Mouse (Mus musculus) layer of hippocampus, adult 2 months (tissue): ENCODE data around the gene Kirrel. TPM values are rescaled to one million over a fixed set of nuclear protein-coding genes. Genes with fewer than 3 reads are reported as not detected.

Experiments used
- DNase-seq, 2 experiments: peaks; one replicate each; pipeline ENCODE4 v3.0.0; 2022; ENCODE audit warnings: low spot score in 2 of 2
- H3K27ac ChIP-seq: fragments of 200-600 bp; 2 replicates; pipeline ENCODE4 v1.8.1; 2022
- H3K4me3 ChIP-seq: fragments of 200-600 bp; 2 replicates; pipeline ENCODE4 v1.8.1; 2022; ENCODE audit warnings: mild to moderate bottlenecking
- CTCF ChIP-seq: fragments of 200-600 bp; conservative IDR thresholded peaks from 2 replicates; pipeline ENCODE4 v1.8.1; 2022; ENCODE audit warnings: antibody characterized with exemption, mild to moderate bottlenecking, moderate library complexity
- long read RNA-seq, 2 experiments: library from polyadenylated mRNA; stranded (forward); transcript quantifications; one replicate each; pipeline ENCODE4 v2.0.0; 2021; ENCODE audit warnings: borderline mapping rate in 2 of 2
- total RNA-seq, 2 experiments: library from RNA; stranded (reverse); gene quantifications; 2 replicates each; pipeline ENCODE4 v1.2.3; 2021

The Kirrel gene
- 1 to 10 TPM; 3.0 to 3.4 TPM for total RNA-seq
- long read RNA-seq, experiment 1, partial matches to known transcripts: 0 of 1 reads
- long read RNA-seq, experiment 1, other reads (novel, unspliced or antisense): 1 of 1 reads
- long read RNA-seq, experiment 2, partial matches to known transcripts: 0 of 1 reads
- long read RNA-seq, experiment 2, other reads (novel, unspliced or antisense): 1 of 1 reads

GRCm38 (mm10) chr3:87174096-87174768 is at the start of gene Kirrel:
Gene Kirrel (minus strand): TSS chr3:87174747.
- no peak; the same call in 1 of the 2 replicates for TF ChIP-seq CTCF
- DNase-seq: peak; percentile 49 to 50
- H3K4me3 ChIP-seq: peak within 1 kb of the TSS; percentile 57
- peak within 1 kb of the TSS; percentile 68 for H3K27ac ChIP-seq

GRCm38 (mm10) chr3:87223636-87224035 is 49.1 kb upstream of the Kirrel start:
- H3K27ac ChIP-seq: no peak overlapping the region
- no peak overlapping the region for H3K4me3 ChIP-seq
- no peak for TF ChIP-seq CTCF
- DNase-seq: no peak

GRCm38 (mm10) chr3:87222346-87222745 is 47.8 kb upstream of the Kirrel start:
- Histone ChIP-seq H3K4me3 (no peak overlapping the region), H3K27ac (no peak overlapping the region)
- no peak for TF ChIP-seq CTCF
- DNase-seq: no peak

GRCm38 (mm10) chr3:87215176-87215575 is 40.6 kb upstream of the Kirrel start:
- Histone ChIP-seq H3K4me3 (no peak overlapping the region), H3K27ac (no peak overlapping the region)
- TF ChIP-seq CTCF: no peak
- no peak for DNase-seq

GRCm38 (mm10) chr3:87214221-87214864 is 39.8 kb upstream of the Kirrel start:
- H3K27ac ChIP-seq: no peak overlapping the region
- H3K4me3 ChIP-seq: no peak overlapping the region
- no peak for TF ChIP-seq CTCF
- peak in 1 of 2 experiments; percentile 8 for DNase-seq

GRCm38 (mm10) chr3:87206336-87207075 is 32.0 kb upstream of the Kirrel start:
- DNase-seq: no peak
- no peak for TF ChIP-seq CTCF
- no peak overlapping the region for H3K27ac ChIP-seq
- H3K4me3 ChIP-seq: no peak overlapping the region

GRCm38 (mm10) chr3:87196637-87197036 is 22.1 kb upstream of the Kirrel start:
- Histone ChIP-seq H3K4me3 (no peak overlapping the region), H3K27ac (no peak overlapping the region)
- DNase-seq: no peak
- TF ChIP-seq CTCF: no peak

GRCm38 (mm10) chr3:87195041-87195440 is 20.5 kb upstream of the Kirrel start:
- no peak for TF ChIP-seq CTCF
- no peak overlapping the region for H3K27ac ChIP-seq

GRCm38 (mm10) chr3:87194591-87194990 is 20.0 kb upstream of the Kirrel start:
- no peak for DNase-seq
- no peak for TF ChIP-seq CTCF
- Histone ChIP-seq H3K4me3 (no peak overlapping the region), H3K27ac (no peak overlapping the region)

More at GRCm38 (mm10) chr3:87195041-87195440, 20.5 kb upstream of the Kirrel start:
- no peak overlapping the region for H3K4me3 ChIP-seq
- no peak for DNase-seq

GRCm38 (mm10) chr3:87193756-87194155 is 19.2 kb upstream of the Kirrel start:
- Histone ChIP-seq H3K27ac (no peak overlapping the region), H3K4me3 (no peak overlapping the region)
- no peak for DNase-seq
- TF ChIP-seq CTCF: no peak

GRCm38 (mm10) chr3:87193352-87193751 is 18.8 kb upstream of the Kirrel start:
- Histone ChIP-seq H3K27ac (no peak overlapping the region), H3K4me3 (no peak overlapping the region)
- DNase-seq: no peak
- TF ChIP-seq CTCF: no peak

- DNase-seq: no peak
- Histone ChIP-seq H3K4me3 (no peak overlapping the region), H3K27ac (no peak overlapping the region)
- TF ChIP-seq CTCF: no peak
Measured at GRCm38 (mm10) chr3:87176687-87177086, 2.1 kb upstream of the Kirrel start.

- H3K4me3 ChIP-seq: no peak overlapping the region
- DNase-seq: peak in 1 of 2 experiments; percentile 39
- peak; percentile 88 for TF ChIP-seq CTCF
- no peak overlapping the region; the same call in 1 of the 2 replicates for H3K27ac ChIP-seq
Measured at GRCm38 (mm10) chr3:87175438-87175815, 880 bp upstream of the Kirrel start.
